In the genomic region with DNA sequence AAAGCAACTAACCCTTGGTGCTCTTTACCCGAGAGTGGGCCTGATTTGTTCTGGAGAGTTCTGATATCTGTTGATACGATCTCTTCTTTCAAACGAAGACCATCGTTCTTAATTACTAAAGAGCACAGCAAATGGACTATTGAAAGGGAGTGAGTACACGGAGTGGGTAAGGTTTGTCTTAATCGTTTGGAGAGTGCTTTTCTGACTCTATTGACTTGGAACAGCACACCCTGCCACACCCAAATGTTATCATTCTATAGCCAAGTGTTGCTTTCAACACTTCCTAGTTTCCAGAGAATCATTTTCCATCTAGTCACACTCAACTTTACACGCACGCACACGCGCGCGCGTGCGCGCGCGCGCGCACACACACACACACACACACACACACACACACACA, we compare ENCODE assay signal across 25 mouse cellular contexts. TPM values are rescaled to one million over a fixed set of nuclear protein-coding genes. Genes with fewer than 3 reads are reported as not detected.
DNase-seq lines count a peak whose midpoint lies in the region; ATAC-seq lines count a peak whose summit lies in the region.
"Had no signal": no experiment of that assay in that cellular context is flagged by ENCODE, and none has a peak within 500 bp of the region (broad histone marks: within the 10 kb centered on the region; RNA-seq: fewer than 3 reads in every experiment).

No protein-coding gene starts in this region.

- 89% methylated on average over 19 of the region's 19 CpGs for WGBS in liver, embryonic 13.5 days (ENCODE audit: insufficient replicate concordance)
- 89% methylated on average over 19 of the region's 19 CpGs for WGBS in intestine, embryonic 16.5 days
- 82% methylated on average over 19 of the region's 19 CpGs for WGBS in stomach, embryonic 16.5 days

- no peak overlapping the region for H3K9ac ChIP-seq in liver, embryonic 13.5 days
- H3K9ac ChIP-seq in intestine, embryonic 16.5 days (ENCODE audit: low read depth, low read length) = no peak overlapping the region
- H3K9ac ChIP-seq in stomach, embryonic 16.5 days (ENCODE audit: low read length) = no peak overlapping the region
- H3K9ac ChIP-seq: embryonic facial prominence, embryonic 13.5 days; embryonic facial prominence, embryonic 15.5 days; forebrain, embryonic 12.5 days had no signal

- H3K27me3 ChIP-seq in liver, embryonic 13.5 days = no peaks in the 10 kb centered on the region
- H3K27me3 ChIP-seq in intestine, embryonic 16.5 days (replicated peaks; ENCODE audit: control insufficient read depth, insufficient read depth, low read length) = no peaks in the 10 kb centered on the region
- H3K27me3 ChIP-seq in stomach, embryonic 16.5 days (ENCODE audit: control insufficient read depth, insufficient read depth, low read length) = no peaks in the 10 kb centered on the region
- H3K27me3 ChIP-seq: embryonic facial prominence, embryonic 13.5 days; embryonic facial prominence, embryonic 15.5 days; forebrain, embryonic 12.5 days; Patski had no signal

- no peaks in the 10 kb centered on the region for H3K9me3 ChIP-seq in liver, embryonic 13.5 days (replicated peaks)
- no peaks in the 10 kb centered on the region for H3K9me3 ChIP-seq in intestine, embryonic 16.5 days (ENCODE audit: control insufficient read depth, low read length)
- H3K9me3 ChIP-seq in stomach, embryonic 16.5 days (replicated peaks; ENCODE audit: control insufficient read depth, low read length) = no peaks in the 10 kb centered on the region
- H3K9me3 ChIP-seq: embryonic facial prominence, embryonic 13.5 days; embryonic facial prominence, embryonic 15.5 days; forebrain, embryonic 10.5 days; forebrain, embryonic 12.5 days had no signal

- DNase-seq in liver, embryonic 13.5 days = no peak
- DNase-seq in liver = no peak
- no peak for DNase-seq in kidney, postnatal 4 days
- no peak for DNase-seq in left cerebral cortex, adult 18-20 months (ENCODE audit: low spot score in 2 of 2)
- no peak for DNase-seq in kidney, adult 8-10 months
- DNase-seq: adrenal gland, adult 2 months; adrenal gland, postnatal 10 days; adrenal gland, postnatal 25 days; cerebellum, adult 11 months; cerebellum, adult 18-20 months; cerebellum, adult 8-10 months; cerebellum, adult 9-11 months; cerebellum, postnatal 14 days; cerebellum, postnatal 36 days; embryo, embryonic 11 days had no signal

- H3K4me3 ChIP-seq in liver, embryonic 13.5 days (replicated peaks) = no peak overlapping the region
- no peak overlapping the region for H3K4me3 ChIP-seq in intestine, embryonic 16.5 days (ENCODE audit: low read length)
- H3K4me3 ChIP-seq in stomach, embryonic 16.5 days (replicated peaks; ENCODE audit: low read length) = no peak overlapping the region
- H3K4me3 ChIP-seq: embryonic facial prominence, embryonic 13.5 days; embryonic facial prominence, embryonic 15.5 days; erythroblast, embryonic 14.5 days; forebrain, embryonic 10.5 days; forebrain, embryonic 12.5 days had no signal

- H3K4me1 ChIP-seq in liver, embryonic 13.5 days (replicated peaks) = peaks cover under 1% of the 10 kb centered on the region
- H3K4me1 ChIP-seq in intestine, embryonic 16.5 days (ENCODE audit: control insufficient read depth, insufficient read depth, low read length) = no peaks in the 10 kb centered on the region
- H3K4me1 ChIP-seq in stomach, embryonic 16.5 days (ENCODE audit: control insufficient read depth, insufficient read depth, low read length) = no peaks in the 10 kb centered on the region
- H3K4me1 ChIP-seq: embryonic facial prominence, embryonic 13.5 days; embryonic facial prominence, embryonic 15.5 days; forebrain, embryonic 10.5 days; forebrain, embryonic 12.5 days had no signal

- H3K27ac ChIP-seq in liver, embryonic 13.5 days = no peak overlapping the region
- no peak overlapping the region for H3K27ac ChIP-seq in intestine, embryonic 16.5 days (ENCODE audit: low read length)
- no peak overlapping the region; the same call in 1 of the 2 replicates for H3K27ac ChIP-seq in stomach, embryonic 16.5 days (ENCODE audit: low read length)
- H3K27ac ChIP-seq: embryonic facial prominence, embryonic 13.5 days; embryonic facial prominence, embryonic 15.5 days; forebrain, embryonic 10.5 days; forebrain, embryonic 12.5 days had no signal

- peaks cover 59% of the 10 kb centered on the region for H3K36me3 ChIP-seq in liver, embryonic 13.5 days
- 0 out of 2 replicates have a peak, but pooled peaks cover 4% of the 10 kb centered on the region for H3K36me3 ChIP-seq in intestine, embryonic 16.5 days (ENCODE audit: control insufficient read depth, insufficient read depth, low read length)
- H3K36me3 ChIP-seq in stomach, embryonic 16.5 days (ENCODE audit: control insufficient read depth, insufficient read depth, low read length) = 0 out of 2 replicates have a peak, but pooled peaks cover 3% of the 10 kb centered on the region

- ATAC-seq in liver, embryonic 13.5 days (ENCODE audit: low read depth) = 0 out of 2 replicates have a peak, but pooled peaks have one; percentile 23
- peak; percentile 59; the same call in 1 of the 2 replicates for ATAC-seq in intestine, embryonic 16.5 days
- ATAC-seq in stomach, embryonic 16.5 days (ENCODE audit: insufficient read depth, low FRiP score) = peak; percentile 62; the same call in 1 of the 2 replicates
- ATAC-seq: forebrain, embryonic 14.5 days; forebrain, embryonic 16.5 days; Patski had no signal

- H3K4me2 ChIP-seq in liver, embryonic 13.5 days = no peak overlapping the region
- no peak overlapping the region for H3K4me2 ChIP-seq in intestine, embryonic 16.5 days (ENCODE audit: low read depth, low read length)
- no peak overlapping the region for H3K4me2 ChIP-seq in stomach, embryonic 16.5 days (ENCODE audit: low read depth, low read length)
- H3K4me2 ChIP-seq: embryonic facial prominence, embryonic 13.5 days; embryonic facial prominence, embryonic 15.5 days; forebrain, embryonic 12.5 days had no signal

RNA-seq across cellular contexts. Expression of gene Slc35b3, which starts 19.4 kb away (rescaled TPM):
- polyA plus RNA-seq in liver, embryonic 13.5 days (2015; fragmentation: Nextera tagmentation; extraction: Ambion mirVana) = 12.7 and 14.2 TPM in 2 replicates
- 49.6 and 50.8 TPM in 2 replicates for polyA plus RNA-seq in intestine, embryonic 16.5 days (2015; fragmentation: Nextera tagmentation; extraction: Ambion mirVana)
- 40.9 and 42.4 TPM in 2 replicates for polyA plus RNA-seq in stomach, embryonic 16.5 days (2015; fragmentation: Nextera tagmentation; extraction: Ambion mirVana)
- 10 to 100 TPM; 17.9 to 18.1 TPM for total RNA-seq in left cerebral cortex, adult 18-20 months (2021)
